Mouse (Mus musculus) cerebellum, adult 9-10 months (tissue): Measurements from ENCODE around the gene Bid.
A peak's percentile ranks its signal among the peaks of the same experiment; 100 is the strongest.

Experiments used
- DNase-seq: peaks from one replicate; pipeline ENCODE4 v3.0.0; 2022

The Bid gene

DNA sequence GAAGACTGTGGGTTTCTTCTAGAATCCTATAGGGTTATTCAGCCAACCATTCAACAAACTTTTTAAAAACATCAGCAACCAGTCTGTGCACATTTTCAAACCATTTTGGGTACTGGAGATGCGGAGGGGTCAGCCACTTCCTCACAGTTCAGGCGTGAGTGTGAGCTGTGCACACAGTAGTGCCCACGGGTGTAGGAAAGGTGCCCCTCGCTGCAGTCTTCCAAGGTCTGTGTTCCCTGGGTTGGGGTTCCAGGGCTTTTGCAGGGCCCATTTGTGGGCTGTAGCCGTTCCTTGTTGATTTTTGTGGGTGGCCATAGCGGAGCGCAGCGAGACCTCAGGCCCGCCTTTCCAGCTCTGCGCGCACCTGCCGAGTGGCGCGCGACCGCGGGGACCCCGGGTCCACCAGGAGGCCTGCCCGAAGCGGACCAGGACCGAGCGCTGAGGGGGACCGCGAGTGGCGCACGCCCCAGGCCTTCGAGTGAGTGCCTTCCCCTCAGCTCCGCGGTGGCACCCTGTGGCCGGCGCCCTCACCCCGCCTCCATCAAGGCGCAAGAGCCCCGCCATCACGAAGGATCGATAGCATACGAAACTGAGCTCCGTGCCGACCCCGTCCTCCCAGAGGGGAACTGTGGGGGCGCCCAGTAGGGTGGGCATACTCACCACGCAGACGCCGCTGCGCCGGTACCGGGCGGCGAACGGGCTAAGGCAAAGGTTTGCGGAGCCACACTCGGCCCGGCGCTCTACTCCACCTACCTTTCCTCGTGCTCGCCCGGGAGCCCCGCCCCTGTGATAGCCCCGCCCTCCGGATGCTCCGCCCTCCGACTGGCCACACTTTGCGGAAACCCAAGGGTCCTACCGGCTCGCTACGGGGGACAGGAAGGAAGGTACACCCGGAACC lies at the start of gene Bid:
Gene Bid (minus strand): TSS at position 780 of the 898 bp plus-strand sequence.
- DNase-seq, result peak; percentile 30

DNA sequence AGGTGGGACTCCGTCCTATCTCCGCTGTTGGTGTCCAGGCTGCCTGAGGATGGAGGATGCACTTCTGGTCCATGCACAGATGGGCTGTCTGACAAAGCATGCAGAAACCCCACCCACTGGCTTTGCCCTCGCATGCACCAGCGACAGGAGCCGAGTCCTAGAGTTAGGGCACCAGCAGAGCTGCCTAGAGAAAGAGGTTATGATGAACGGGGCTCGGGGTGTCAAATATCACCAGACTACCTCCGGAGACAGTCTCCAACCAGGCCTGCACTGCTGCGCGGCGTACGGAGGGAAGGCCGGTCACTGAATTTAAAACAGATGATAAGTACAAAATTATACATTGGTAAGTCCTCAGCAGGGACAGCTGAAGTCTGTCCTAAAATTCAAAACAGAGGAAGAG lies 49.2 kb upstream of the Bid start:
- DNase-seq, result no peak

- no peak for DNase-seq
Observed at GRCm38 (mm10) chr6:120964179-120964578, 47.5 kb upstream of the Bid start.

GRCm38 (mm10) chr6:120960338-120961030 lies 43.8 kb upstream of the Bid start:
- no peak for DNase-seq

DNA sequence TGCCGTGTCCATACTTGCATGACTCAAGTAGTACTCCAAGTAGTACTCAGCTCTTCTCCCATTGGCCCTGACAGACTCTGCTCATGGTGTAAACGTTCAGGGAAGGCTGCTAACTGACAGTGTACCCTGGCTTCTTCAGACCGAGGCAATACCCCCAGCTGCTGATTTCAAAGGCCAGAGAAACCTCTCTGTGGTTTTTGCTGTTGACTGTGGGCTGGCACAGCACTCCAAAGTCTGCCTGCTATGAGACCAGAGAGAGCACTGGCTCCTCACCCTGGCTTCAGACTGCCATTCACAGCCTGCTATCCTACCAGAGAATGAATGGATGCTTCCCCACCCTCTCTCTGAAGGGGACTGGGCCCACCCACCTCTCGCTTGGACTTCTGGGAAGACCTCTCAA lies 40.7 kb upstream of the Bid start:
- no peak for DNase-seq

DNA sequence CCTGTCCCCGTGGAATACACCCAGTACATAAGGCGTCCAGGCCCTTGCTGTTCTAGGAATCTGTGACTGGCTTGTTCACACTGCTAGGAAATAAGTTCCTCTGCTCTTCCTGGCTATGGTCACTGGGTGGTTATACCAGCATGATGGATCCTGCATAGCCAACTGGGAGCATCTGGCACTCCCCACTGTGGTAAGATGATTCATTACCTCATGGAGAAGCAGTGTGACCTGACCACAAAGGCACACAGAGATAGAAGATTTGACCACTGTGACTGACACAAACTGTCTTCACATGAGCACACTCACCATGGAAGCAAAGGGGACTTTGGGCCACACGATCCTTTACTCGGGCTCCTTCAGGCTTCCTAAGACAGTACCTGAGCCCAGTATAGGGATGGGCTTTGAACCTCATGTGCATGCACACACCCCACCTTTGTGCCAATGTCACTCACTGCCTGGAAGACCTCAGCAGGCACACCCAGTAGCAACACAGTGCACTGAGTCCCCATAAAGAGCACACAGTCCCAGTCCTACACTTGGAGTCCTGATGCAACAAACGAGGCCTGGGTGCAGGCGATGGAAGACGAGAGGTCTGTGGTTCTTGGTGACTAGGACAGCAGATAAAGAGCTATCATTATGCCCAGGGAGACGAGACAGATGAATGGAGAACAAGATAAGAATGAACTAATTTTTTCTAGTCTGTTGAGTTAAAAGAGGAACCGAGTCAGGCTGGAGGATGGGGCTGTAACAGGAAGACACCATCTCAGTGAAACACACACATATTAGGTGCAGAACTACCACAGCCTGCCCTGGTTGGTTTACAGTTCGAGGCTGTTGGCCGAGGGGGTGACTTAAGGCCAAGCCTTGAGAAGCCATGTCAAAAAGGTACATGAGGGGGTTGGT lies 39.9 kb upstream of the Bid start:
- DNase-seq, result no peak

- DNase-seq, result no peak
Observed at GRCm38 (mm10) chr6:120955215-120955614, 38.6 kb upstream of the Bid start.

GRCm38 (mm10) chr6:120954241-120954640 lies 37.6 kb upstream of the Bid start:
- DNase-seq, result no peak

- no peak for DNase-seq
Observed at GRCm38 (mm10) chr6:120952475-120952874, 35.8 kb upstream of the Bid start.

DNA sequence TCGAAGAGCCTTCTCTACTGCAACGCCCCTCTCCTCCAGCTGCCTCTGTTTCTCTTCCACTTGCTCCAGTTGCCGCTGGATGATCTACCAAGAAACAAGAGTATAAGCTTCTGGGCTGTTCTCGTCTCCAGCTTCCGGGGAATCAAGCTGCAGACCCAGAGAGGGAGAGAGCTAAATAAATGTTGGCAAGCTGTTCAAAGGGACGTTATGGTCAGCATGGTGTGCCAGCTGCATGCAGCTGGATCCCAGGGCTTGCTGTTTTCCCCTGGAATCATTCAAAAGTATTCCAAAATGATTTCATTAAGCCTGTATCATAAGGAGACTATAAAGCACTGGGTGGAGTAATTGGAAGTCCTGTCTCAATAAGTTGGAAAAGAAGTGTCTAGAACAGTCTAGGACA lies 34.7 kb upstream of the Bid start:
- no peak for DNase-seq

DNA sequence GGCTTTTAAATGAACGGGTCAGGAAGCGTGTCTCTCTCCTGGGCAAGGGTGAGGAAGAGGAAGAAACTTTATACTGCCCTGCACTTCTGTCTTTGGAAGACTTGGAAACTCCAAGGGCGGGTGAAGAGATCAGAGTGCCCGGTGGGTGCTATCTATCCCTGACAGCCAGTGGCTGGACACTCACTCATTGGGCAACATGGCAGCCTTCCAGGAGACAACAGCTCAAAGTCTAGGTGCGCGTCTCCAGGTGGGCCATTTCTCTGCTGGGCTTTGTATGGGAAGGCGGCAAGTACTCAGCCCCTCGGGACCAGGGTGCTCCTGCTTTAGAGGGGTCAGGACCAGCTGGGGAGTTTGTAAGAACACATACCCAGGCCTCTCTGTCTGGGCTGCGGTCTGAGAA lies 28.9 kb upstream of the Bid start:
- no peak for DNase-seq

GRCm38 (mm10) chr6:120943964-120944363 lies 27.3 kb upstream of the Bid start:
- no peak for DNase-seq

DNA sequence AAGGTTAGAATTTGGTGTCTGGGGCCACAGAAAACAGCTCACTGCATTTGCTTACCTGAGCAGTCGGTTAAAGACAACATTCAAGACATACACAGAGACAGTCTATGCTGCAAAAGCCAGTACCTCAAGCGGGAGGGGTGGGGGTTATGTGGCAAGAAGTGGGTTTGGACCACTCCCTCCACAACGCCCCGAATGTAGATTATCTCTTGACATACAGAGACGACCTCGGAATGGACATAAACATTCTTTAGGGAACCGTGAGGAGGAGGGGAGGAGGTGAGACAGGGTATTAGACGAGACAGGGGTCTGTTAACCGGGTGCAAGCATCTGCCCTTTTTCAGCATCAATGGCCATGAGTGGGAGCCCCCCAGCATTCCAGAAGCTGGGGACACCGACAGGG lies 26.9 kb upstream of the Bid start:
- DNase-seq, result no peak

DNA sequence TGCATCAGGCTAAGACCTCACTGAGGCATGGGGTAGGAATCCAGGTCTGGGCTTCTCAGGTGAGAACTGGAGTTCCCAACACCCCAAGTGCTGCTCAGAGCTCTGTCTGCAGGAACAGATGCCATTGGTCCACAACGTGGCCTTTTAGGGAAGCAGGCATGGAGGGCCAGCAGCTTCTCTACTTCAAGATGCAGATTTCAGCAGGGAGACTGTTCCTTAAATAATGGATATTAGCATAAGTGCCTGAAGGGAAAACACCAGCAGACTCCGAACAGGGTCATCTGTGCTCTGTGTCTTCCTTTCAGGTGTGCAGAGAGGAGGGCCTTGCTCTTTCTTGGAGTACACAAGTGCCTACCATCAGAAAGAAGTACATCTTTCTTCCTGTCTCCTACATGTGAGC lies 26.4 kb upstream of the Bid start:
- DNase-seq, result no peak

- no peak for DNase-seq
Observed at GRCm38 (mm10) chr6:120941575-120941974, 24.9 kb upstream of the Bid start.

GRCm38 (mm10) chr6:120941084-120941481 lies 24.4 kb upstream of the Bid start:
- DNase-seq, result no peak

- DNase-seq, result no peak
Observed at GRCm38 (mm10) chr6:120940446-120941083, 23.9 kb upstream of the Bid start.

DNA sequence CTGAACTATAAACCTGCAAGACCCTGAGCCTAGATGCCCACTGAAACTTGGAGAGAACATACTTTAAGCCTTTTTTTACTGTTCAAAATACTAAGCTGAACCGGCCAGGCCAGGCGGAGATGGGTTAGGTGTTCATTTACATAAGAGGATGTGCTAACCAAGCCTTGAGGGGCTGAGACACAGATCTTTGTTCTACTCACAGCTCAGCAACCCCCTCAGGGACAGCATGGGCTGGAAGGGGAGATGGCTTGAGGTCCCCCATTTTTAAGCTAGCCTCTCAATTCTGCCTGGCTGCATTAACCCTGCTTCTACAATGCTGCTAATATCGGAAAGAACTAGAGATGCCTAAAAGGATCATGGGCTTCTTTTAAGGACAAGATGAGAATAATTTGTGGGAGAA lies 23.1 kb upstream of the Bid start:
- no peak for DNase-seq

- no peak for DNase-seq
Observed at GRCm38 (mm10) chr6:120938763-120939450, 22.3 kb upstream of the Bid start.

DNA sequence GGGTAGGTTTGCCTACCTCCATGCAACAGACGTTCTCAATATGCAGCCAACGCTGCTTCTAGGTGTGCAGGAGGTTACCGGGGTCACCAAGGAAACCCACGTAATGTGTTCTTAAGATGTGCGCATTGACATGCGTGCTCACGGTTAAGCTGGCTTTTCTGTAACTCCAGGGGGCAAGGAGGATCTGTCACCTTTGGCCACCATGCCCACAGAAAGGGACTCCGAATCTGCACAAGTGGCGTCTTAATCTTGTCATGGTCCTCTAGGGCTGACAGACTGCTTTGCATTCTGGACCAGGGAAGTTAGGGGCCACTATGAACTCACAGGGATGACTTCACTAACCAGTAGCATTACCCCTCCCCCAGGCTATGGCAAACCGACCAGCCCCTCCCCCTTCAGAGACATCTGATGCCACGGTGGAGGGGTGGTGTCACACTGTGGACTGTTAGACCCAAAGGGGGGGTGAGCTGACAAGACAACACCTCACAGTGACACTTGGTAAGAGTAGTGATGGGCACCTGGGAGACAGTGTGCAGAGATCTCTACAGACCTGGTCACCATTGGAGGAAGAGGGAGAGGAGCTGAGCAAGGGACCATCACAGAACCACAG lies 21.5 kb upstream of the Bid start:
- DNase-seq, result no peak

- DNase-seq, result no peak
Observed at GRCm38 (mm10) chr6:120937104-120937617, 20.5 kb upstream of the Bid start.
